Mouse (Mus musculus) Patski (cell line): ENCODE data around the gene Vmp1. TPM values are rescaled to one million over a fixed set of nuclear protein-coding genes. Genes with fewer than 3 reads are reported as not detected.

Experiments
- ATAC-seq: fragments of 100-300 bp; one replicate; pipeline ENCODE4 v1.8.0; 2021
- CTCF ChIA-PET: fragments of 350-600 bp; sonication (Branson Sonifier 250); formaldehyde crosslinking; loops from one replicate; lab custom pipeline; 2022; ENCODE audit warnings: inconsistent platforms; lab: Charles Lee
- POLR2A ChIA-PET: fragments of 350-600 bp; sonication (Branson Sonifier 250); formaldehyde crosslinking; loops from one replicate; lab custom pipeline; 2022; ENCODE audit warnings: antibody characterized with exemption, inconsistent platforms; lab: Charles Lee
- DNase-seq: peaks from one replicate; pipeline ENCODE4 v3.0.0-alpha.2; 2011; ENCODE audit warnings: low read depth, low spot score
- H3K27me3 ChIP-seq: fragments of 371-371 bp; one replicate; pipeline ENCODE4 v1.5.1; 2021
- CTCF ChIP-seq: fragments of 100-300 bp; IDR thresholded peaks from one replicate; pipeline ENCODE4 v1.5.1; 2021
- in situ Hi-C: fragments of 300-500 bp; cut with MboI; formaldehyde crosslinking; loops from 3 replicates; pipeline ENCODE4 v1.11.1; 2018; ENCODE audit warnings: low pct_unique_long_range_greater_than_20kb, mixed read lengths
- polyA plus RNA-seq: library from polyadenylated mRNA; unstranded; gene quantifications from one replicate; pipeline ENCODE4 v1.2.3, GENCODE M21; 2021

Vmp1 gene
- polyA plus RNA-seq, 1 experiment from 2014 or later, result 443 TPM

DNA sequence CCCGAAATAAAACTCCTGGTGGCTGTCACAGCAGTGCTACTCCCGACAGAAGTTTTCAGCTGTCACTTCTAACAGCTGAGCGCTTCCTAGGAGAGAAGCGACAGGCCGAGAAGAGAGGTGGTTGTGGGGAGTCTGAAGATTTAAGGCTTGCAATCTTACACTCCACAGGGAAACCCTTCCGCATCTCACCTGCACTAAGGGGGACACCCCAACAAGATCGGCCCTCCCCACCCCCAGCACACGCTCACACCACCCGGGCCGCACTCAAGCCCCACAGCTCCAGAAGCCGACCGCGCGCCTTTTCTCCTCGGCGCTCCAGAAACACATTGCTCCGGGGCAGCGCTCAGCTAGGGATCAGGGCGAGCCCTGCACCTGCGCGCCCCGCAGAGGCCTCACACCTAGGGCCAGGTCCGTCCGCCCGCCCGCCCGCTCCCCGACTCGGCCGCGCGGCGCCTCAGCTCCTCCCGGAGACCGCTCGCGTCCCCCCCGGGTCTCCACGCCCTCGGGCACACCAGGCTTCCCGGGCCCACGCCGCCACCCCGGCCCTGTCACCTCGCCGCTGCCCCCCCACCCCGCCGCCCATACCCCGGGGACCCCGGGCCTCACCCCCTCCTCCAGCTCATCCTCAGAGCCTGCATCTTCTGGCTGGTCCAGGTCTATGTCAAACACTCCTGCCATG, 139.5 kb downstream of the Vmp1 start:
- POLR2A ChIA-PET, result interaction anchor here (0.6 to 1.6 kb wide), 3 partner anchors 23 to 41 kb away, joined by 3 to 4 read pairs (median 4); no protein-coding TSS in a partner anchor
- TF ChIP-seq CTCF, result no peak
- in situ Hi-C loops, result no loop called here
- ATAC-seq (peak; percentile 51), DNase-seq (no peak)
- no peaks in the 10 kb centered on the region for H3K27me3 ChIP-seq
- CTCF ChIA-PET, result interaction anchor here (1.0 to 2.8 kb wide), 3 partner anchors 11 to 109 kb away, joined by 3 to 14 read pairs (median 4); no protein-coding TSS in a partner anchor

DNA sequence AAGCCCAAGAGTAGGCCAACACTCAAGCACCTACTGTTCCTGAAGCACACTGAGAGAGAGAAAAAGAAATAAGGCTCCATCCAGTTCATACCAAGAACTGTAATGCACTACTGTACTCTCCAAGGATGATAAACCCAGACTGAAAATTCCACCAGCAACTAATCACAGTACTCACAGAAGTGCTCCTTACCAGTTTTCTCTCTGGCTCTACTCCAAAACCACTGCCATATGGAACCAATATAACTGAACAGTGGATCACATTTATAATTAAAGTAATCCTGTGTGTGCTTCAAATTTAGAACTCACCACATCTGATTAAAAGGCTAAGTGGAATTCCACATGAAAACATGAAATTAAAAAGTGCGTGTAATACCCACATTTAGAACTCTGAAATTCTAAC, 140.8 kb downstream of the Vmp1 start:
- CTCF ChIA-PET, result no interaction called here
- no peaks in the 10 kb centered on the region for H3K27me3 ChIP-seq
- POLR2A ChIA-PET, result no interaction called here
- DNase-seq (no peak), ATAC-seq (no peak)
- in situ Hi-C loops, result no loop called here
- no peak for TF ChIP-seq CTCF

DNA sequence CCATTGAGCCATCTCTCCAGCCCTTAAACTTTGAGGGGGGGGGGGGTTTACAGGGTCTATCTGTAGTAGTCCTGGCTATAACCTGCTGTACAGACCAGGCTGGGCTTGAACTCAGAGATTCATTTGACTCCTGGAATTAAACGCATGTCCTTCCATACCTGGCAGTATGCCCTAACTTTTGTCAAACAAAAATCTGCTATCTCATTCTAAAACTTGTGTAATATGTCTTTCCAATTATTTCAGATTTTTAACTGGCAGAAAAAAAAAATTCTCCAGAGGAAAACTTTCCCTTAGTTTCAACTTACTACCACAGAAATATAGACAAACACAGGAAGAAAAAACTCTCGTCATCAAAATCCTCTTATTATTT, 143.2 kb downstream of the Vmp1 start:
- no peaks in the 10 kb centered on the region for H3K27me3 ChIP-seq
- DNase-seq (no peak), ATAC-seq (no peak)
- CTCF ChIA-PET, result no interaction called here
- POLR2A ChIA-PET, result no interaction called here
- in situ Hi-C loops, result no loop called here
- no peak for TF ChIP-seq CTCF

DNA sequence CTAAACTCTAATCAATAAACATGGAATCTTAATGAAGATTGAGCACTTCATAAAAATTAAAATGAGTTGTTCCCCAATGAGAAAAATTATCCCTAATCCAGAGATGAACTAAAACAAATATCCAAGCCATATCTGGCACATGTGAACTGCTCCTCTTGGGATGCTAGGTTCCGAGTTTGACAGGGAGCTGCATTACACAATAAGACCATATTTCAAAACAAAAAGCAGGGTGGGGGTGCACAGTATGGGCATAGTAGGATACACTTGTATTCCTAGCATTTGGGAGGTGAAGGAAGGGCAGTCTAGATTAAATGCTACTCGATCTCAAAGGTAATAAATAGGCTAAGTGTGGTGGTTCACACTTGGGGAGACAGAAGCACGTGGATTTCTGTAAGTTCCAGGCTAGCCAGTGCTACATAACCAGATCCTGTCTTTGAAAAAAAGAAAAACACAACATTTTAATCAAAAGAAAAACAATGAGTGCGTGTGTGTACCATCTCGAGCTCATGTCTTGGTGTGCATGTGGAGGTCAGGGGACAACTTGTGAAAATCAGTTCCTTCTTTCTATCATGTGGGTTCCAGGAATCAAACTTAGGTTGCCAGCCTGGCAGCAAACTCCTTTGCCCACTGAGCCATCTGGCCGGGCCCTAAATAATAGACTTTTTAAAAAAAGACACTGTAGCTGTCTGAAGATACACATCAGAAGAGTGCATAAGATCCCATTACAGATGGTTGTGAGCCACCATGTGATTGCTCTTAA, 143.7 kb downstream of the Vmp1 start:
- DNase-seq, result no peak
- no peak for ATAC-seq
- no peaks in the 10 kb centered on the region for H3K27me3 ChIP-seq
- ChIA-PET POLR2A (interaction anchor here (0.6 kb wide), 1 partner anchor 31 kb away, joined by 3 read pairs; no protein-coding TSS in a partner anchor), CTCF (no interaction called here)
- in situ Hi-C loops, result no loop called here
- no peak for TF ChIP-seq CTCF

DNA sequence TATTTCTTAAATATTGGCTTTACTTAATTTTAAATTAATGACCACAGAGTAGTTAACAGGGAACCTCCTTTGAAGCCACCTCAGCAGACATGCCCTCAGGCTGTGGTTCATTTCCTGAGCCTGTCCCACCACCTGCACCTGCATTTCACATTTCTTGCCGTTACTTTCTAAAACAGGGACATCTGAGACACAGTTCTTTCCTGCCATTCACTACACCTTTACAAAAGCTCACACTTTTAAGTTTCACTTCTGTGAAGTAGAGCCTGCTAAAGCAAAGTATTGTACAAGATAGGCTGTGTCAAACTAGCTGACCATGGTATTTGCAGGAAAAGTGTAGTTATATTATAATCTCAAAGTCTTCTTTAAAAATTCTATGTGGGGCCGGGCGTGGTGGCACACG, 144.8 kb downstream of the Vmp1 start:
- ATAC-seq (no peak), DNase-seq (no peak)
- POLR2A ChIA-PET, result interaction anchor here (0.6 kb wide), 1 partner anchor 139 kb away, joined by 3 read pairs; no protein-coding TSS in a partner anchor
- TF ChIP-seq CTCF, result no peak
- CTCF ChIA-PET, result no interaction called here
- in situ Hi-C loops, result no loop called here
- no peaks in the 10 kb centered on the region for H3K27me3 ChIP-seq

DNA sequence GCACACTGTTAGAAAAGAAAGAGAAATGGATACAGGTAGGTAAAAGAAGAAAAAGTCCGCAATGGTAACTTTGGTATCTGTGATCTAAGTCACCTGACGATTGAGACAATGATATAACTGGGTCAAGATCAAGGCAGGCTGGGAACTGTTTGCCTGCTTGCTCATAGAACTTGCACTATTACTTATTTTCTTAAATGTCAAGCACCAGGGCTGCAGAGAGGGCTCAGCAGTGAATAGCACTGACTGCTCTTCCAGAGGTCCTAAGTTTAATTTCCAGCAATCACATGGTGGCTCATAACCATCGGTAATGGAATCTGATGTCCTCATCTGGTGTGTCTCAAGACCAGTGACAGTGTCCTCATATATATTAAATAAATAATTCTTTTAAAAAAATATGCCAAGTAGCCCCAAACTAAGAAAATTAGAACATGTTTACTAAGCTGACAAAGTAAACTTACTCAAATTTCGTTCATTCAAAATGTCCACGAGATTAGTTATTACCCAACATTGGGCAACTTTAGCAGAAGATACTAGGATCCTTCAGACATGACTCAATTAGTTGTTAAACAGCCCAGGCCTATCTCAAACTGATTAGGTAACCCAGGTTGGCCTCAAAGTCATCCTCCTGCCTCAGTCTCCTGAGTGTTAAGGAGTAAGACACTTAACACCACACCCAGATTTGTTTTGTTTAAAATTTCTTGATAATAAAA, 149.3 kb downstream of the Vmp1 start:
- H3K27me3 ChIP-seq, result no peaks in the 10 kb centered on the region
- TF ChIP-seq CTCF, result no peak
- POLR2A ChIA-PET, result no interaction called here
- ATAC-seq, result no peak
- DNase-seq, result no peak
- CTCF ChIA-PET, result no interaction called here
- in situ Hi-C loops, result no loop called here

Other genes with a start within 250 kb of the Vmp1 start
- 34.3 TPM for gene Rnft1, start 199.2 kb downstream of the Vmp1 start, polyA plus RNA-seq
- gene Rps6kb1, start 139.0 kb downstream of the Vmp1 start, polyA plus RNA-seq, result 39.2 TPM
- 10.9 TPM for gene Tubd1, start 138.8 kb downstream of the Vmp1 start, polyA plus RNA-seq
- 16.2 TPM for gene Ptrh2, start 149 bp upstream of the Vmp1 start, polyA plus RNA-seq
- 301 TPM for gene Cltc, start 73.7 kb upstream of the Vmp1 start, polyA plus RNA-seq
- gene Dhx40, start 123.9 kb upstream of the Vmp1 start, polyA plus RNA-seq, result 76.1 TPM